Mouse (Mus musculus) mature B cell (primary cell): ENCODE measurements at regions not wholly inside any gene's neighbourhood (a gene's known extent, or its start where the extent isn't known, plus 50 kb on each side); places are given as distances from the start of the nearest gene placed in this dataset.

Source experiments
- in situ Hi-C: fragments of 300-500 bp; cut with MboI; formaldehyde crosslinking; loops from 2 replicates; pipeline ENCODE4 v1.14.3; 2019

DNA sequence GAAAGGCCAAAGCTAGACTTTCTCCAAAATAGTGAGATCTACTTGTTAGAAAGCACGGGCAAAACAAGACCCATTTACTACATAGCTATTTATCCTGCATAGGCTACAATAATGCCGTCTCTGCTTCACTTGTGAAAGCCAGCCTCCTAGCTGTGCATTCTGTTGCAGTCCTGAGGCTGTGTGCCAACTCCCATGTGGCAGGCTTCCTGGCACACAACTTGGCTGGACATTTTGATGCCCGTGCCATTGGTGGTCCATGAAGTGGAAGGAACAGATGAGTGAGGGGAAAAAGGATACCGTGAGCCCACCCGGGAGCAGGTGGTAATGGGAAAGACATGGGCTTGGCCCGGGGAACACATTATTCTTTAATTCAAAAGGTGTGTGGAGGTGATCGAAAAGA, 120.4 kb downstream of the Csl start:
- in situ Hi-C loops, result loop anchor here (25.0 kb wide), 1 partner anchor 848 kb away; the partner anchor contains the start of genes Cep290 and Tmtc3

DNA sequence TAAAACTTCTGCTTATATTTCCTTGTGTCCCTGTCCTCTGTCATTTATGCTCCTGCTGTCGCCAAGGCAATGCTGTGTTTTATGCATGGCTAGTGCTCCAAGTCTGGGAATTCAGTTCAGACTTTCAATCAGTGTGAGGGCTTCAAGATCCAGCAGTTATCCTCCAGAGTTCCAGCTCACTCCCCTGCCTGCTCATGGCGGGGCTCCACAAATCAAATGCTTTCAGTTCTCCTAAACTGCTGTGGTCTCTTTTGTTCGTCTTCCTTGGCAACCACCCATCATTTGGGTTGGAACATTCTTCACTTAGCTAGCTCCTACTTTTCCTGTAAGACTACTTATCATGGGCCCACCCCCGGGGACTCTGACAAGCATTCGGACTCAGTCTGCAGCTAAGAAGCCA, 120.0 kb downstream of the Csl start:
- in situ Hi-C loops, result loop anchor here (25.0 kb wide), 1 partner anchor 848 kb away; the partner anchor contains the start of genes Cep290 and Tmtc3

DNA sequence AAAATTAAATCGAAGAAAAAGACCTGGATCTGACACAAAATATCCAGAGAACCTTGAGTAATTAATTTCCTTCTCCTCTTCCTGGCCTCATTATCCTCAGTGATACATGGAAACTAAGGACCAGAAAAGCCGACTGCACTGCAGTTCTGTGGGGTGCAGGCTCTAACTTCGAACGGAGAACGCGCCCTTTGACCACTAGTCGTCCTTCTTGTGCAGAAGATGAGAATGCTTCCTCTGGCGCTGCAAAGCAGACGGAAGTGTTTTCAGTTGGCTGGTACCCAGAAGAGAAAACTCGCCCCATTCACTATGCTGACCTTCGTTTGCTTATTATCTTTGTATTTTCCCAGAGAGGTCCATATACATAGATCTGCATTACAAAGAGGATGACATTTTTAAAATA, 117.7 kb downstream of the Csl start:
- in situ Hi-C loops, result loop anchor here (25.0 kb wide), 1 partner anchor 846 kb away; the partner anchor contains the start of genes Cep290 and Tmtc3

DNA sequence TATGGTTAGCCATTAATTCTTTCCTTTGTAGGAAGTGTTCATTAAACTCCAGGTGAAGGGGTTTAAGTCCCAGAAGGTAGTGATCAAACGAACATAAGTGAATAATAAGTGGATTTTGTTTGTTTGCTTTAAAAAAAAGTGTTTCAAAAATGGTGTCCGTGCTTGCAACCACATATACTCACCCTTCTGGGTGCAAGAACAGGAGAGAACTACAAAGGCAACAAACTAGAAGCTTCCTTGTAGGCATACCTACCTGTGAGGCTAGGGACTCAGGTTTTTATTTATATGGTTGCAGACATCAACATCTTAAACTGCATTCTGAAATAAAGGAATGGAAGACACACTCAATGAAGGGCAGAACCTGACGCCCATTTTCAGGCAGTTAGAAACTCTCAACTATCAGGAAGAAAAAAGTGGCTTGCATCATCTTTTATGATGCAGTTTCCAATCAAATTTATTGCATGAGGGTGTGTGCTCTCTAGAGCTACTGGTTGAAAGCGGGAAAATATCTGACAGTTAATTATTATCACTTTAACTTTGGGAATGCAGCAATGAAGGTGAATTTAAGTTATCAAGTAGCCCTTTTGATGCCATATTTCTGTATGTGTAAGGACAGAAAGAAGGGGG, 117.1 kb downstream of the Csl start:
- in situ Hi-C loops, result loop anchor here (25.0 kb wide), 1 partner anchor 845 kb away; the partner anchor contains the start of genes Cep290 and Tmtc3

DNA sequence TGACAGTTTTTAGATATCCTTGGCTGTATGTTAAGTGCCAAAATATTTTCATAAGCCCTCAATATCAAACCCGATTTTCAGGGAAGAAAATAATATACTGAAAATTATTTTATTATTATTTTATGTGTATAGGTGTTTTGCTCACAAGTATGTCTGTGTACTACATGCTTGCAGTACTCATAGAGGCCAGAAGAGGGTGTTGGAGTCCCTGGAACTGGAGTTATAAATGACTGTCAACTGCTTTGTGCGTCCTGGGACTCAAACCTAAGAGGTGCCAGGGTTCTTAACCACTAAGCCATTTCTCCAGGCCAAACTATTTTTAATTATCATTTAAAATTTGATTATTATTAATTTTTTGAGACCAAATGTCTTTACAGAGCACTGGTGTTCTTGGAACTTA, 114.5 kb downstream of the Csl start:
- in situ Hi-C loops, result loop anchor here (25.0 kb wide), 1 partner anchor 842 kb away; the partner anchor contains the start of genes Cep290 and Tmtc3

DNA sequence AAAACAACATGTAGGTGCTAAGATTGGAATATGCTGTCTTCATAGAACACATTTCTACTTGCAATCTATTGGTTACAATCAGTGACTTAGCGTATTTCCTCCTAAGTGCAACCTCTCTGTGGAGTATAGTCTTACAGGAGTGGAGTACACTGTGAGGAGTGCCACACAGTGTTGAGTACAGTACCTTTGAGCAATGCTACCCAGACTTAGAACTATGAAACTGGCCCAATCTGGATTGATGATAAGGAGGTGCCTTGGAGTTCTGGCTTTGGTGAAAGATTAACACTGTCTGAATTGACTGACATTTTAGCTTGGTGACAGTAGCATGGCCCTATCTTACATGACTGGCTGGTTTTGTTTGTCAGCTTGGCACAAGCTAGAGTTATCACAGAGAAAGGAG, 107.4 kb downstream of the Csl start:
- in situ Hi-C loops, result no loop called here

DNA sequence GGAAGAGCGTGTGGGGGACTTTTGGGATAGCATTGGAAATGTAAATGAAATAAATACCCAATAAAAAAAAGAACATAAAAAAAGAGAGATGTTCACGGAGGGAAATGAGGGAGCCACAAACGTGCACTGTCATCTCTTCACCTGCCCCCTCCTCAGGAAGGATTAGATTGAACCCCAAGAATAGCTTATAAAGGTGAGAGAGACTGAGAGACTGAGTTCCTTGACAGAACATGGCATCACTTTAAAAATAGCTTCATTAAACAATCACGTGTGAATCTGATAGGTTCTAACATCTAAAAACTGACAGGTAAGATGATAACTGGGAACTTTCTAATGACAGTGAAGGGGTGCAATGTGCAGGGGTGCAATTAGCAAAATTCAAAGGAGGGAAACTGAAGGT, 105.2 kb downstream of the Csl start:
- in situ Hi-C loops, result no loop called here

DNA sequence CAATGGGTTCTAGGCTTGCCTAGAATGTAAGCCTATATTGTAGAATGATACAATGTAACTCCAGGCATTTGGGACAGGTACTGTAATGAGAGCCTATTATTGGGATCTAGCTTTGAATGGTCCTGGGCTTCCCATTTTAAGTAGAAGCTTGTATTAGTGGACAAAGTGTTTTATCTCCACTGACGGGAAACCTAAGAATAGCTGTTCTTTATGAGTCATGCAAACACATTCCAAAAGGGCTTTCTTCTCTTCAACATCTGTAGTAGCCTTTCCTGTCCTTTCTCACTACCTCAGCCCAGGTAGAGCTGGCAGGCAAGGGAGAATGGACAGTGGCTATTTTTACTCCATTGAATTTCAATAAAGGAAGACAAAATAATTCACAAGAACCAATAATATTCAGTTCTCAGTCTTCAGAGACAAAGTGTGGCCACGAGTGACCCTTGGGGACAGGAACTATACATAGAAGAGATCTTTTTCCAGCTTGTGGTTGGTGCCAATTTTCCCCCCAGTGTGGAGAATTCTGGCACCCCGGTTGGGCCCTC, 82.8 kb downstream of the Csl start:
- in situ Hi-C loops, result no loop called here

DNA sequence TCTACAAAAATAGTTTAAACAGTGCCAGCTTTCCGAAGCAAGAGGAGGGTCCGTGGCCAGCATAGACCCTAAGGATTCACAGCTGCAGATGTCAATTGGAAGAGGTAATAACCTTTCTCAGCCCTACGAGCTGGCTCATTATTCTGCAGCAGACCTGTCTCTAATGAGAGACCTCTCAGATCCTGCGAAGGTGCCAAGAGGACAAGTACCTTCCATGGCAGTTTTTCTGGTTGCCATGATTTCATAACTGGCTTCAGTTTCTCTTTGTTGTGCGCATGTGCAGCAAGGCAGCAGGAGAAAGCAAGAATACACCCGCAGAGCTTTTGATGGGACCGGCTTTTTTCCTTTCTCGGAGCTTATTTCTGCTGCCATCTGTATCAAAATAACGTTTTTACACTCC, 81.4 kb downstream of the Csl start:
- in situ Hi-C loops, result no loop called here

DNA sequence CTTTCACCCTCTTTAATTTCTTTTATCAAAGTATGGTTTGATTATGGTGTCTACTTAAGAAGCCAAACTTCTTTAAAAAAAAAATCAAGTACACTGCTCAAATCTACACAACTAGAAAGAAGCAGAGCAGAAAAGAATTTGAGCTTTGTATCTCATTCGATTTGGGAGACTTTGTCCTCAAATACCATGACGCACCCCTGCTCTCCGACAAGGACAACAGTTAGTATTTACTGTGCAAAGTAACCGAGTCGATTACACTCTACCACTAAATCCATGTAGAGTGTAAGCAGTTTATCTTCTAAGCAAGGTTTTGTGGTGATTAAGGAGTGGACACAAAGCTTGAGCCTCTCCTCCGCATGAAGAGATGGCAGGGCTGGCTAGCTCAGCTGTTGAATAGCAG, 79.6 kb downstream of the Csl start:
- in situ Hi-C loops, result no loop called here

DNA sequence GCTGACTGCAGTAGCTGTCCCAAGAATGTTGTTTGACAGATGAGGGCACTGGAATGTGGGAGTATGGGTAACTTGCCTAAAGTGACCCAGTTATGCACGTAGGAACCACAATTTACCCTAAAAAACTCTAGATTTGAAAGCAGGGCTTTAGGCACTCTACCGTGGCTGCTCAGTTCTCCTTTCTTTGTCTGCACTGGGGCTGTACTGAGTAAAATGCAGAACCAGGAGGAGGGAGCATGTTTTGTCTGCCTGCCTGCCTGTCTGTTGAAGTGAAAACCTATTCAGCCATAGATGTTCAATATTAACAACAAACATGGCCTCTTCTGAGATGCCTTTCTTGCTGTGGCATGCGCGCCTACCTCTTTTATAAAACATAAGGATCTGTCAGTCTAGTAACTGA, 77.5 kb downstream of the Csl start:
- in situ Hi-C loops, result no loop called here

DNA sequence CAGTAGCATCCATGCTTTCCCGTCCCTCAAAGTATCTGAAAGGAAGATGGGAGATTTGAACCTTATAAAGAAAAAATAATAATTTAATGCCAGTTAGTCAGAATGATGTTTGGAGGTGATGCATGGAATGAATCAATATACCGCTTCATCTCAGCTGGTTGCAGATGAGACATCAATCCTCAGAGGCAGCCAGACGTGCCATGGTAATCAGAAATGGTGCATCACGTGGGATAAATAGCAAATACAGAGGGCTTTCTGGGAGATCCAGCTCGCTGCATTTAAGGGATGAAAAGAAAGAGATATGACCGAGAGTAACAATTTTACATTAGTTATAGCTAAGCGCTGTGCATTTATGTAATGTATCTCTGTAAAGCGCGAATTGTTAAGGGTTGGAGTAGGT, 77.1 kb downstream of the Csl start:
- in situ Hi-C loops, result no loop called here

DNA sequence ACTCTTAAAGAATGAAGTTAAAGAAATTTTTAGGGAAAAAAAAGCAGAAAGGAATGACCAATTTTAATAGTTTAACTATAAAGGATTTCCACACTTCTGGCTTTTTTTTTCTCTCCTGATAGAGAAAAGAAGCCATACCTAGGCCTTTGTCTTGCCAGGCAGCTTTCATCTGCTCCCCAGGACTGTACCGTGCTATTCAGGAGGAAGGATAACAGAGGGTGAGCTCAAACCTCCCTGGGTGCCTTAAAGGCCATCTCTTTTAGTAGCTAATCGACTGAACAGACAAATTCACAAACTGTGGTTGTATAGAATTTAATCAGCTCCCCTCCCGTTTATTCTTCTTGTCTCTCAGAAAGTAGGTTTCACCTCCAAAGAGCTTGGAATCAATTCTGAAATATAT, 76.1 kb downstream of the Csl start:
- in situ Hi-C loops, result no loop called here

DNA sequence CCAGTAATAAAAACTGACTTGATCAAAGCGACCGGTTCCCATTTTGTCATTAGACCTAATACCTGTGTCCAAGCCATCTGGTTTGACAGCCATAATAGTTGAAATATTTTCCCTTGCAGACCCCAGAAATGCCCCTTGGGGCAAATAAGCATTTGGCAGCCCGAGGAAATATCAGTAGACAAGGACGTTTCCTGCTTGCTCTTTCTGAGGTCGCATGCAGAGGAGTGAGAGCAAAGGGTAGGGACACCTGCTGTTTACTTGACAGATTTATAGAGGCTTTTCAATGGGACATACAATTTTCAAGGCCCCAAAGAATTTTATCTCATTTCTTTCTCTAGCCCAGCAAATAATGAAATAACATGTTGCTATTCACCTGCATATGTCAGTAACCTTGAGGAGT, 73.5 kb downstream of the Csl start:
- in situ Hi-C loops, result no loop called here

DNA sequence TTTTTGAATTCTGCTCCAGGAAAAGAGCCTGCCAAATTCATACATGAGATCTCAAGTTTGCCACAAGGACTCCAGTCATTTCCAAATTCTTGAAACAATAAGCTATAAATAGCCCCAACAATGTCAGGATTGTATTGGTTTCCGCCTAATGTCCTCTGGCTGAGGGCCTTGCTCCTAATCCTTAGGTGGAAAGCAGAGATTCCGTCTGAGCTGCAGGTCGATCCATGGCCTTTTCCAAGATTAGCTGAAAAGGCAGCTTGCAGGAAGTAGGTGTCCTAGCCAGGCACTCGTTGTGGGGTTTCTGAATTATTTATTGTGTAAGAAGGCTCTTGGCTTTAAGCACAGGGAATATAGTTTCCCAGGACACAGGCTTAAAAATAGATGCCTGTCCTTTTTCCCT, 72.4 kb downstream of the Csl start:
- in situ Hi-C loops, result no loop called here

DNA sequence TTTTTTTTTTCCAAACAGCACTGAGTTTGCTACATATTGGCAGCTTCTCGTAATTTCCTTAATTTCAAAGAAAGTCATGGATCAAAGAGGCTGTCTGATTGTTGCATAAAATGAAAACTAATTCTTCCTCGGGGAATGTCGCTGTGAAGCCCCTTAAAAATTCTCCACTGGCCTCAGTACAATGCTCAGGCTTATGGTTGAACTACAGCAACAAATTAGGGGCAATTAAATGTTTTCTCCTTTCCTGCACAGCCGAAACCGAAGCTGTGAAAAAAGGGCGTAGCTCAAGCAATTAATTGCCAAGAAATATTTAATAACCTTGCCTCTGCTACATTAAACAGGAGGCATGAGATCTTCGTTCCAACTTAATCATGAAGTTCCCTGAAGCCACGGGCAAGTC, 61.8 kb downstream of the Csl start:
- in situ Hi-C loops, result no loop called here

DNA sequence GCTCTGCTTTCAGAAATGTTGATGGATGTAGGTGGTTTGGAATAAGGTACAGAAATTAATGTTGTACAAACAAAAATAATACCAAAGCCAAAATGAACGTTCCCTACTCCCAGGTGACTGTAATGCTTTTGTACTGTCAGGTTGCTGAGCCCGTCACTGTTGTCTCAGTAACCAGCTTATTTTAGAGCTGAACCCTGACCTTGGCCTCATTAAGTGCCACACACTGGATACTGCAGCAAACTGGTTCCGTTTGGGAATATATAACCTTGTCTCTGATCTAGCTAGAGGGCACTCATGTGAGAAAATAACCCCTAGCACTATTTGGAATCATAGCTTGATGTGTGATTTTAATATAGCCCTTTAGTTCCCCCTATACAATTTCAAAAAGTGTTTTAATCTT, 60.0 kb downstream of the Csl start:
- in situ Hi-C loops, result no loop called here

DNA sequence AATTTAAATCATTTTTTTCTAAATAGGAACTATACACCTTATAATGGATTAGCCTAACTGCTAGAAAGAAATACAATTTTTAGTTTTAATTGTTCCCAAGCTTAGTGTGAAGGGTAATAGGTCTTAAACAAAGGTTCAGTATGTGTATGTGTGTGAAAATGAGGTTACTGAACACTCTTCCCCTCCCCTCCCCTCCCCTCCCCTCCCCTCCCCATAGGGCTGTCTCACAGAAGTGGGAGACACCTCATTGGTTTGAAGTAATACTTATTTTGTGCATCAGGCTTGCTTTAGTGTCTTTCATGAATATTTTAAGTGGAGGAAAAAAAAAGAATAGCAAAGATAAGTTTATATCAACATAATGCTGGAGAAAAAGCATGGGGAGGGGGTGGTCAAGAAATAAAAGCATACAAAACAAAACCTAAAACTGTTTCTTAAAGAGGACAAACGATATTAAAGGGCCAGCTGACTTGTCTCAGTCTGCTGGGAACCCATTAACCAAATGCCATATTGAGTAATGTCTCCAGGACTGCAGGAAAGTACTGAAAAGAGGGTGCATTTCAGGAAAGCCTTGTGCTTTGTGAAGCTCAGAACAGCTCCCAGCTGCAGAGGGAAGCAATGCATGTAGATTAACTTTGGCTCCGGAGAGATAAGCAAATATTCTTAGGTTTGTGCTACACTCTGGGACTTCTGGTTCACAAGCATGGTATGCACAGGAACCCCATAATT, 59.2 kb downstream of the Csl start:
- in situ Hi-C loops, result no loop called here
